Mouse (Mus musculus) myocyte (in vitro differentiated cells): Measurements from ENCODE around the gene Gli3.

ENCODE experiments used
- MAX ChIP-seq: IDR thresholded peaks from one replicate; pipeline ENCODE4 v1.6.1; 2011; ENCODE audit warnings: low read depth, mild to moderate bottlenecking, control low read depth
- MYOG ChIP-seq, 3 experiments: IDR thresholded peaks; one replicate each; pipeline ENCODE4 v1.6.1; 2011; ENCODE audit warnings: control low read depth in 2 of 3, low read depth in 2 of 3, mild to moderate bottlenecking in 2 of 3; ENCODE audit not compliant: insufficient read length in 2 of 3, control insufficient read depth in 1 of 3, insufficient read depth in 1 of 3
- POLR2A ChIP-seq: IDR thresholded peaks from one replicate; pipeline ENCODE4 v1.6.1; 2011; ENCODE audit warnings: low read depth, mild to moderate bottlenecking, control low read depth, moderate library complexity; ENCODE audit not compliant: insufficient read length
- TCF12 ChIP-seq: IDR thresholded peaks from one replicate; pipeline ENCODE4 v1.6.1; 2011; ENCODE audit warnings: mild to moderate bottlenecking, control low read depth; ENCODE audit not compliant: poor library complexity, insufficient read depth, severe bottlenecking

- TF ChIP-seq POLR2A: no peak
- no peak for TF ChIP-seq MAX
- no peak for TF ChIP-seq MYOG (IDR thresholded peaks at IDR 0.05; ENCODE audit: control insufficient read depth in 1 of 3, insufficient read depth in 1 of 3, insufficient read length in 2 of 3, low read depth in 2 of 3)
- TF ChIP-seq TCF12: no peak
Observed at GRCm38 (mm10) chr13:15724723-15725122, 261.7 kb downstream of the Gli3 start.
